Mouse (Mus musculus): ENCODE measurements around the gene 4933427I04Rik.

4933427I04Rik gene

GRCm38 (mm10) chr4:123859379-123859778 is at the start of gene 4933427I04Rik:
Gene 4933427I04Rik, plus strand, starts transcription at chr4:123859679.
- no peak for DNase-seq (ENCODE audit: low read depth, low spot score)

GRCm38 (mm10) chr4:123810475-123811295 is 48.8 kb upstream of the 4933427I04Rik start:
- DNase-seq (ENCODE audit: low read depth, low spot score) = peak; percentile 8

- DNase-seq (ENCODE audit: low read depth, low spot score) = no peak
Observed at GRCm38 (mm10) chr4:123812525-123812924, 47.0 kb upstream of the 4933427I04Rik start.

GRCm38 (mm10) chr4:123814030-123814501 is 45.4 kb upstream of the 4933427I04Rik start:
- DNase-seq (ENCODE audit: low read depth, low spot score) = no peak

- DNase-seq (ENCODE audit: low read depth, low spot score) = peak; percentile 69
Observed at GRCm38 (mm10) chr4:123819093-123819610, 40.3 kb upstream of the 4933427I04Rik start.

GRCm38 (mm10) chr4:123842126-123842525 is 17.4 kb upstream of the 4933427I04Rik start:
- DNase-seq (ENCODE audit: low read depth, low spot score) = no peak

GRCm38 (mm10) chr4:123856888-123857287 is 2.6 kb upstream of the 4933427I04Rik start:
- no peak for DNase-seq (ENCODE audit: low read depth, low spot score)

- DNase-seq (ENCODE audit: low read depth, low spot score) = no peak
Observed at GRCm38 (mm10) chr4:123858090-123858489, 1.4 kb upstream of the 4933427I04Rik start.

- DNase-seq (ENCODE audit: low read depth, low spot score) = no peak
Observed at GRCm38 (mm10) chr4:123859803-123860202, 324 bp downstream of the 4933427I04Rik start.

- DNase-seq (ENCODE audit: low read depth, low spot score) = no peak
Observed at GRCm38 (mm10) chr4:123860621-123861020, 1.1 kb downstream of the 4933427I04Rik start.

GRCm38 (mm10) chr4:123893726-123894125 is 34.2 kb downstream of the 4933427I04Rik start:
- no peak for DNase-seq (ENCODE audit: low read depth, low spot score)

- no peak for DNase-seq (ENCODE audit: low read depth, low spot score)
Observed at GRCm38 (mm10) chr4:123894295-123894694, 34.8 kb downstream of the 4933427I04Rik start.

- DNase-seq (ENCODE audit: low read depth, low spot score) = peak; percentile 74
Observed at GRCm38 (mm10) chr4:123898696-123899095, 39.2 kb downstream of the 4933427I04Rik start.

- no peak for DNase-seq (ENCODE audit: low read depth, low spot score)
Observed at GRCm38 (mm10) chr4:123903432-123903831, 44.0 kb downstream of the 4933427I04Rik start.

- DNase-seq (ENCODE audit: low read depth, low spot score) = peak; percentile 98
Observed at GRCm38 (mm10) chr4:123904333-123905125, 45.0 kb downstream of the 4933427I04Rik start, which contains the start of gene Mycbp. Gene Mycbp, plus strand, starts transcription at chr4:123904832.

GRCm38 (mm10) chr4:123905126-123905668 is 45.7 kb downstream of the 4933427I04Rik start:
- peak; percentile 20 for DNase-seq (ENCODE audit: low read depth, low spot score)

GRCm38 (mm10) chr4:123911503-123911902 is 52.0 kb downstream of the 4933427I04Rik start:
- DNase-seq (ENCODE audit: low read depth, low spot score) = no peak

- no peak for DNase-seq (ENCODE audit: low read depth, low spot score)
Observed at GRCm38 (mm10) chr4:123912431-123912830, 53.0 kb downstream of the 4933427I04Rik start.
